Mouse (Mus musculus) common myeloid progenitor, adult 5-6 weeks (primary cell): ENCODE results near the gene Angel2. TPM values are rescaled to one million over a fixed set of nuclear protein-coding genes. Genes with fewer than 3 reads are reported as not detected.
"Not testable (repeated sequence)": the region's sequence is repeated elsewhere in the genome, so short reads cannot be mapped to it uniquely, and the experiment has no call there.

Experiments used
- ATAC-seq: replicated peaks from 2 replicates; pipeline ENCODE4 v1.8.0; 2016; ENCODE audit warnings: low read depth, mild to moderate bottlenecking, moderate TSS enrichment, inconsistent platforms; ENCODE audit not compliant: poor library complexity, severe bottlenecking
- total RNA-seq: library from RNA; stranded (forward); fragments of 200-1000, 187-1606 nt; gene quantifications from 2 replicates; pipeline ENCODE4 v1.2.3, GENCODE M21; 2017

The Angel2 gene
- 44.6 and 64.5 TPM in 2 replicates for total RNA-seq

DNA sequence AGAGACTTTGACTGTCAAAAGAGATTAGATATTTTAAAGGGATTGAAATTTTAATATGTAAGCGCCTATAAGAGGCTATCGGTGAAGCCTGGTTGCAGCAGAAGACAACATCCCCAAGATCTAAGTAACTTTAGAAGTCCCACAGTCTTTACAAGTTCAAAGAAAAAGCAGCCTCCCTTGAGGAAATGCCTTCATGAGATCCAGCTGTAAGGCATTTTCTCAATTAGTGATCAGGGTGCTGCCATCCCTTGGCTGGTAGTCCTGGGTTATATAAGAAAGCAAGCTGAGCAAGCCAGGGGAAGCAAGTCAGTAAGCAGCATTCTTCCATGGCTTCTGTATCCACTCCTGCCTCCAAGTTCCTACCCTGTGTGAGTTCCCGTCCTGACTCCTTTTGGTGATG, at the start of gene Angel2:
Gene Angel2, plus strand, starts transcription at position 301 of the 400 bp plus-strand sequence.
- ATAC-seq: not testable (repeated sequence)

GRCm38 (mm10) chr1:190875751-190876150, 49.2 kb upstream of the Angel2 start:
- no peak for ATAC-seq

DNA sequence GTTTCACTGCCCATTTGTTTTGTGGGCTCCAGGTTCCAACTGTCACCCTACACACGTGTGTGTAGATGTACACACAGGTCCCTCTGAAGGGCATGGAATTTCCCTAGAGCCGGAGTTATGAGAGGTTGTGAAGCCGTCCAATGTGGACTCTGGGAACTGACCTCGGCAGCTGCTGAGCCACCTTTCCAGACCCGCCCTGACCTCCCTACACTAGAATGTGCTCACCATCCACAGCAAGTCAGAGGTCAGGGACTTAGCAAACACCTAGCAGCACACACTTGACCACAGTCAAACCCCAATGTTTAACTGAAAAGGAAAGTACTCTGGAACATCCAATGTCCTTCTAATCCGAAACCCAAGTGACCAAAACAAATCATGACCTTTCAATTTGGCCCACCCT, 44.3 kb upstream of the Angel2 start:
- no peak for ATAC-seq

GRCm38 (mm10) chr1:190881422-190881821, 43.5 kb upstream of the Angel2 start:
- ATAC-seq: peak; percentile 94

GRCm38 (mm10) chr1:190886014-190886413, 38.9 kb upstream of the Angel2 start:
- ATAC-seq: no peak

DNA sequence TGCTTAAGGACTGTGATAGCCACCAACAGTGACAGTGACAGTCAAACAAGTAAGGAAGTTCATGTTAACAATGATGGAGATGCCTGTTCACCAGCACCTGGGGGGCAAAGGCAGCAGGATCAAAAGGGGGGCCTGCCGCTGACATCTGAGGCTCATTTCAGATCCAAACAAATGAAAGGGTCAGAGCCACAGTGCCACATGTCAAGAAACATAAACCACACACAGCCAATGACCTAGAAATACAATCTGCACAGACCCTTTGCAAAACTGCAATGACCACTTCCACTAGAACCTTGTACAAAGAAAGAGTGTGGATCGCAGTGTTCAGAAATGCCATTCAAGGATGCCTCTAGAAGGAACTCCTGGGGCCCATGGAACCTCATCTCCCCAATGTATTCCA, 36.9 kb upstream of the Angel2 start:
- no peak for ATAC-seq

- no peak for ATAC-seq
Observed at GRCm38 (mm10) chr1:190888646-190889045, 36.3 kb upstream of the Angel2 start.

DNA sequence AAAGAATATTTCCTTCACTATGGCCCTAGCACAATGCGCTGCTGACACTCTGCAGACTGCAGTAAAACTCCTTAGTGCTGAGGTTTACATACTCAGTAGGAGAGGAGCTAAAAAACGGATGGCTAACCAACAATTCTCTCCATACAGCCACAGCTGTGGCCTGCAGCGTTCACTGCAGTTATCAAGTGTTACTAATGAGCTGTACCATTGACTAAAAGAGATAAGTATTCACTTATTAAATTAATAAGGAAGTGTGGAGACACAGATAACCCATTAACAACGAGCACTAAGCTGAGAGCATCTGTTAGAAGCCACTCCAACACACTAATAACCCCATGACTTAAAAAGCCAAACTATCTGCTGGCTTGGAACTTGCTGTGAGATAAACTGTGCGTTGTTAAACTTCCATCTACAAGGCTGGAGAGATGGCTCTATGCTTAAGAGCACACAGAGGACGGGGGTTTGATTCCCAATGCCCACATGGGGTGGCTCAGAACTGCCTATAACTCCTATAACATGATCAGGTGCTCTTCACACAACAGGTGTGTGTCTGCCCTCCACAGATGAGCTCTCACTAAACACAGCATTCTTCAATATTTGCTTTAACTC, 31.2 kb upstream of the Angel2 start:
- ATAC-seq: peak; percentile 74

- no peak for ATAC-seq
Observed at GRCm38 (mm10) chr1:190898186-190898585, 26.7 kb upstream of the Angel2 start.

GRCm38 (mm10) chr1:190898899-190899575, 25.9 kb upstream of the Angel2 start:
- ATAC-seq: no peak

GRCm38 (mm10) chr1:190901082-190901481, 23.8 kb upstream of the Angel2 start:
- no peak for ATAC-seq

DNA sequence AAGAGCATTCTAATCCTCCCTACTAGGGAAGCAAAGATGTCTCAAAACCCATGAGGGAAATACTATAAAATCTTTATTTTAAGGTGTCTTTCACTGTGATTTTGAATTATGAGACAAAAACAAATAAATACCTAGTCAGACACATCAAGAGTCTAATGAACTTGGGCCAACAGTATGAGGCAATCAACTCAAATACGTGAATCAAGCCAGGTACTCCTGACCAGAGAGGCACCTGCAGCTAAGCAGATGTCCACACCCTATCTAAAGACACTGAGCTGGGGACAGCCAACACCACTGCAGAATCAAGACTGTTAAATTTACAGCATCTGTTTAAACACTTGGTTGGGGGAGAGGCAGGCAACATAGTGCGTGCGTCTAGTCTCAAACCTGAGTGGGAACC, 20.8 kb upstream of the Angel2 start:
- ATAC-seq: no peak

- ATAC-seq: no peak
Observed at GRCm38 (mm10) chr1:190904714-190905113, 20.2 kb upstream of the Angel2 start.

GRCm38 (mm10) chr1:190910836-190911235, 14.1 kb upstream of the Angel2 start:
- no peak for ATAC-seq

GRCm38 (mm10) chr1:190911415-190912123, 13.3 kb upstream of the Angel2 start, which contains the start of gene Rps6kc1:
Gene Rps6kc1, minus strand, starts transcription at chr1:190911770.
- peak; percentile 81 for ATAC-seq

GRCm38 (mm10) chr1:190912623-190913022, 12.3 kb upstream of the Angel2 start:
- ATAC-seq: no peak

- no peak for ATAC-seq
Observed at GRCm38 (mm10) chr1:190918938-190919337, 6.0 kb upstream of the Angel2 start.

DNA sequence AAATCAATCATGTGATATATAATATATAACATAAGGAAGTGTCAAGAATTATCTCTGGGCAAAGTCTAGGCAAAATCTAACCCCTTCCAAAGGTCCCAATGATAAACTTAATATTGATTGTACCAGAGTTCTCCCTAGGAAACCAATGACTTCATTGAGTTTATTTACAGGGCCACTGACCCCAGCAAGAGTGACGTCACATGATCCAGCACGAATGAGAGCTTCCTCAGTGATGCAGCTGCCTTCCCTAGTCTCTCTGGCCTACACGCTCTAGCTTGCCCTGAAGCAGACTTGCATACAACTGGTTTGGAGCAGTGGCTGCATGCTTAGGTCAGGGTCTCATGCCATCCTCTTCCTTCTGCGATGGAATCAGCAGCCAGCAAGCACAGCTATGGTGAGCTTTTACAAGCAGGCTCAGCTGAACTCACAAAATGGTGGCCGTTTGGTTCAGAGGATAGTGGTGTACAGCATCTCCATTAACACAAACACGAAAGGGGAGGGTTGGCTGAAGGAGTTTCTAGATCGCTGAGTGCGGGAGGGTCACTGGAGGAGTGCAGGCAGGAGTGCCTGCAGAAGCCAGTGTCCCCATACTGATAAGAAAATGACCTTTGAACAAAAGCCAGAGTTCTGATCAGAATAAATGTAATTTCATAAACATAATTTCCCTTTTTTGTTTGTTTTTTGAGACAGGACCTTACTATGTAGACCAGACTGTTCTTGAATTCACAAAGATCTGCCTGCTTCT, 5.0 kb upstream of the Angel2 start:
- ATAC-seq: no peak

GRCm38 (mm10) chr1:190927311-190927710, 2.4 kb downstream of the Angel2 start:
- no peak for ATAC-seq

GRCm38 (mm10) chr1:190927751-190928369, 2.9 kb downstream of the Angel2 start:
- ATAC-seq: peak; percentile 36
